Mouse (Mus musculus) olfactory bulb, adult 2 months (tissue): Measurements from ENCODE around the gene Hist1h3i.

ENCODE experiments used
- CTCF ChIP-seq: fragments of 200-500 bp; IDR thresholded peaks from 2 replicates; pipeline ENCODE4 v1.5.1; 2012; ENCODE audit warnings: low read depth, mild to moderate bottlenecking, low read length, moderate library complexity; ENCODE audit not compliant: insufficient read depth
- POLR2A ChIP-seq: fragments of 200-500 bp; IDR thresholded peaks from 2 replicates; pipeline ENCODE4 v1.6.1; 2012; ENCODE audit warnings: mild to moderate bottlenecking, low read depth, low read length, moderate library complexity; ENCODE audit not compliant: insufficient read depth

- TF ChIP-seq POLR2A (no peak), CTCF (no peak)
Measured at GRCm38 (mm10) chr13:21781639-21782038, 1.5 kb downstream of the Hist1h3i start.
